Mouse (Mus musculus) hindbrain, embryonic 16.5 days (tissue): ENCODE data around the gene Trmt11. TPM values are rescaled to one million over a fixed set of nuclear protein-coding genes. Genes with fewer than 3 reads are reported as not detected.

ENCODE experiments used
- ATAC-seq: fragments of 200-750 bp; cut with Nextera tagmentation; 2 replicates; pipeline ENCODE4 v1.8.0; 2017; ENCODE audit warnings: moderate TSS enrichment, moderate library complexity
- H3K27ac ChIP-seq: fragments of 300-500 bp; sonication (generic); 2 replicates; pipeline ENCODE4 v1.5.1; 2014; ENCODE audit warnings: low read depth, mild to moderate bottlenecking, control low read depth, low read length, moderate library complexity
- H3K27me3 ChIP-seq: fragments of 300-500 bp; sonication (generic); replicated peaks from 2 replicates; pipeline ENCODE4 v1.6.1; 2014; ENCODE audit warnings: low read length; ENCODE audit not compliant: control insufficient read depth, insufficient read depth
- H3K36me3 ChIP-seq: fragments of 300-500 bp; sonication (generic); 2 replicates; pipeline ENCODE4 v1.6.1; 2014; ENCODE audit warnings: mild to moderate bottlenecking, low read length, moderate library complexity, mixed read lengths; ENCODE audit not compliant: control insufficient read depth, insufficient read depth
- H3K4me1 ChIP-seq: fragments of 300-500 bp; sonication (generic); 2 replicates; pipeline ENCODE4 v1.6.1; 2014; ENCODE audit warnings: low read depth, low read length; ENCODE audit not compliant: control insufficient read depth, insufficient read depth
- H3K4me2 ChIP-seq: fragments of 300-500 bp; sonication (generic); 2 replicates; pipeline ENCODE4 v1.6.1; 2014; ENCODE audit warnings: mild to moderate bottlenecking, low read length, control low read depth, moderate library complexity
- H3K4me3 ChIP-seq: fragments of 300-500 bp; sonication (generic); 2 replicates; pipeline ENCODE4 v1.5.1; 2014; ENCODE audit warnings: mild to moderate bottlenecking, low read length, control low read depth, moderate library complexity
- H3K9ac ChIP-seq: fragments of 300-500 bp; sonication (generic); 2 replicates; pipeline ENCODE4 v1.6.1; 2014; ENCODE audit warnings: low read depth, mild to moderate bottlenecking, control low read depth, low read length, moderate library complexity
- H3K9me3 ChIP-seq: fragments of 300-500 bp; sonication (generic); 2 replicates; pipeline ENCODE4 v1.6.1; 2014; ENCODE audit warnings: mild to moderate bottlenecking, low read length, moderate library complexity; ENCODE audit not compliant: control insufficient read depth
- WGBS: fragments of 180-500 bp; shearing (Covaris S2); extraction: QIAGEN DNeasy Blood & Tissue Kit; methylation state at CpG from one replicate; pipeline ENCODE4 v1.1.7; 2014; 5-methylcytosine and 5-hydroxymethylcytosine counted together
- polyA plus RNA-seq: library from polyadenylated mRNA; unstranded; fragments of >200 nt; fragmentation: Nextera tagmentation; extraction: Ambion mirVana; gene quantifications from 2 replicates; pipeline ENCODE4 v1.2.1, GENCODE M21; 2015

The Trmt11 gene
- polyA plus RNA-seq, 1 experiment from 2014 or later = 19.1 TPM

DNA sequence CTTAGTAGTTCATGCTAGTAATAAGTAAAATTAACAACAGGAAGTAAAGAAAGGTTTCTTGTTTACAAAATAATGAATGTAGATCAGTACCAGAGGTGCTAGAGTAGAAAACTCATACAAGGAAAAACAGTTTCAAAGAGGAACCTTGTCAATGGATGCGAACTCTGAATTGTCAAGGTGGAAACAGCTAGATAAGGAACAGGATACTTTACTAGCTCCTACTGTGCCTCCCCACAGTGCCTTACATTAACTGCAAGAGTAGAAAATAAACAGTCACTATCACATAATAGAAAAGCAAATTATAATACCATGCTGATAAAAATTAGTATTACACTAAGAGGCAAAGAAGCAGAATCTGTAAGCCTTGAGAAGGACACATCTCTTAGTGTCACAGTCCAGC, 14.9 kb downstream of the Trmt11 start:
- Histone ChIP-seq H3K27ac (no peak overlapping the region), H3K27me3 (no peaks in the 10 kb centered on the region), H3K36me3 (peaks cover 14% of the 10 kb centered on the region), H3K4me2 (no peak overlapping the region), H3K9ac (no peak overlapping the region), H3K4me3 (no peak overlapping the region), H3K4me1 (no peaks in the 10 kb centered on the region), H3K9me3 (no peaks in the 10 kb centered on the region)
- WGBS = 89% methylated on average over 1 of the region's 1 CpGs
- no peak for ATAC-seq

DNA sequence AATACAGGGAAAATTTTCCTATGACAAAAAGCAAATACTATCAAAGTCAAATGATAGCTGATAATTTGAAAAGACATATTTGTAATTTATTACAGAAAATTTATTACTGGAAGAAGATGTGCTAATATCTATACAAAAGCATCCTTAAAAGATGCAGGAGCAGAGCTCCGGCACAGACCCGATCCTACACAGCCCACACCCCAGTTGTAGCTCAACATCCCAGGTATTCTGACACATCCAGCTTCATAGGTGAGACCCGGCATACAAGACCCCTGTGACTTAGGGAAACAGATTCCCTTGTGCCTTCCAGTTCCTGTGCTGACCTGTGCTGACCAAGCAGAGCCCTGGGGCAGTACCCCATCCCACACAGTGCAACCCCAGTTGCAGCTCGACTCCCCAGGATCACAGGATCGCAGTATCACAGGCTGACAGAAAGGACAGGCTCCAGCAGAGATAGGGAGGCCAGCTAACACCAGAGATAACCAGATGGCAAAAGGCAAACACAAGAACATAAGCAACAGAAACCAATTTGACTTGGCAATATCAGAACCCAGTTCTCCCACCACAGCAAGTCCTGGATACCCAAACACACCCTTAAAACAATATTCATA, 22.8 kb downstream of the Trmt11 start:
- H3K9ac ChIP-seq = no peak overlapping the region
- WGBS = 98% methylated on average over 5 of the region's 5 CpGs

DNA sequence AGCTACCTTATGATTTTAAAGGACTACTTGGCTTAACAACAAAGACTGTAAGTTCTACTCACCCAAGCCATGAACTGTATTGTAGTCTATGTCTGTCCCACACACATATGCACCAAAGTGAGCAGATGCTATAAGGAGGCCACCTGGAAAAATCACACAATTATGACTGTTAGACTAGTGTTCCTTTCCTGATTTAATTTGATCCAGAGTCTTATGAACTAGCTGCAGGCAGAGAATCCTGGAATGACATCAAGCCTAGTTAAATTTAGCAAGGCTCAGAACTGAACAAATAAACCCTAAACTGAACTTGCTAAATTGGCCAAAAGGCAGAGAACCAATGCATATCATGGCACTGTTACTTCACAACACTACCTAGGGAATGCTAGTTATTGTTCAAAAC, 34.2 kb downstream of the Trmt11 start:
- Histone ChIP-seq H3K36me3 (peaks cover 8% of the 10 kb centered on the region), H3K9me3 (no peaks in the 10 kb centered on the region), H3K4me3 (no peak overlapping the region), H3K4me1 (no peaks in the 10 kb centered on the region), H3K27me3 (no peaks in the 10 kb centered on the region), H3K27ac (no peak overlapping the region), H3K9ac (no peak overlapping the region), H3K4me2 (no peak overlapping the region)
- ATAC-seq = no peak

More for the DNA sequence above, 22.8 kb downstream of the Trmt11 start:
- Histone ChIP-seq H3K36me3 (peaks cover 7% of the 10 kb centered on the region; the same call in 1 of the 2 replicates), H3K27me3 (no peaks in the 10 kb centered on the region), H3K4me3 (no peak overlapping the region), H3K9me3 (no peaks in the 10 kb centered on the region), H3K27ac (no peak overlapping the region), H3K4me1 (no peaks in the 10 kb centered on the region), H3K4me2 (no peak overlapping the region)
- no peak for ATAC-seq

DNA sequence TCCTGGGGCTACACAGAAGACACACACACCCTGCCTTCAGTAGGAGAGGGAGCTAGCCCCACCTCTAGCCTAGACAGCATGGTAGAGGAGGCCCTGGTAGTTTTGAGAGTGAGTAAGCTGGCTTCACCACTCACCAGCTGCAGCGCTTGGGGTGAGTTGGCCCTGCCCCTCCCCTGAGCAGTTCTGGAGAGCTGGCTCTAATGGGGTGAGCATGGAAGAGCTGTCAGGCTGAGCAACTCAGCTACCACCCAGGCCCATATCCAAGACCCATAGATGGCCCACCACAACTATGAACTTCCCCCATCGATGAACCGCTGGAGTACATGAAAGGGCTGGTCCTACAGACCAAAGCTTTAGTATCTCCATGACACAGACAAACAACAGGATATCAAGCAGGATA, 35.9 kb downstream of the Trmt11 start:
- ATAC-seq = no peak
- Histone ChIP-seq H3K27me3 (no peaks in the 10 kb centered on the region), H3K4me3 (no peak overlapping the region), H3K4me1 (no peaks in the 10 kb centered on the region), H3K9ac (no peak overlapping the region), H3K36me3 (peaks cover 15% of the 10 kb centered on the region), H3K4me2 (no peak overlapping the region), H3K9me3 (no peaks in the 10 kb centered on the region), H3K27ac (no peak overlapping the region)
- WGBS = 89% methylated on average over 3 of the region's 3 CpGs

DNA sequence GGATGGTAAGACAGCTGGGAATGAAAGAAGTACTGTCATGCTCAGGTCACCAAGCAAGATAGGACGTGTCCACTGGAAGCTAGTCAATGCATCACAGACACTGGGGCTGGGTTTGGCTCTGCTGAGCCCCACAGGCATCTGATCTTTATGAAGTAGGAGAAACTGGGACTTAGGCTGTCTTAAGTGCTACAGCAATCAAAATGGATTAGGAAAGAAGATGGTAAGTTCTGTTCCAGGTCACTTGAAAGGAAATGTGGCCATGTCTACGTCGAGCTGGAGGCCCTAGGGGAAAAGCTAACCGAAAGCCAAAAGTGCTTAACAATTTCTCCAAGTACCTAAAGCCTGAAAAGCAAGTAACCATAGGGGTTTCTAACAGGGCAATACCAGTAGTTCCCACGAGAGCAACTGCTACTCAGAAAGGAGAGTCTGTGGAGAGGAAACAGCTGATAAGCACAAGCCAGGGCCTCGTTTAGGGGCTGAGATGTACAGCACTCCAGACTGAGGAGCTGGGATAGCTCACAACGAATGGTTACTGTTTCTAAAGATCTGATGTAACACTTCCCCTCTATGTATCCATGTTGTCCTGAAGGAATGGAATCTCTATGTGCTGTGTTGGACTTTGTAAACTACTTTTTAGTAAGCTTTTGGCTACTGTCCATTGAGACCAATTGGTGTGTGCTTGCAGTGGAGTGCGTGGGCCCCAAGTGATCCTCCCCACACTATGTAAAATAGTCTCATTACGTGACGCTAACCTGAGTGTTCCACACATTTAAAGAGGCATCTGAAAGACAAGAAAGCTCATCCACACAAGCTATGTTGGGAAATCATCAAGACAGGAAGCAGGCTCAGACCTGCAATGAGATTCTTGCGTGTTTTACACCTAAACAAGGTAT, 44.6 kb downstream of the Trmt11 start:
- H3K36me3 ChIP-seq = peaks cover 21% of the 10 kb centered on the region
- 92% methylated on average over 11 of the region's 11 CpGs for WGBS
- H3K9ac ChIP-seq = no peak overlapping the region

DNA sequence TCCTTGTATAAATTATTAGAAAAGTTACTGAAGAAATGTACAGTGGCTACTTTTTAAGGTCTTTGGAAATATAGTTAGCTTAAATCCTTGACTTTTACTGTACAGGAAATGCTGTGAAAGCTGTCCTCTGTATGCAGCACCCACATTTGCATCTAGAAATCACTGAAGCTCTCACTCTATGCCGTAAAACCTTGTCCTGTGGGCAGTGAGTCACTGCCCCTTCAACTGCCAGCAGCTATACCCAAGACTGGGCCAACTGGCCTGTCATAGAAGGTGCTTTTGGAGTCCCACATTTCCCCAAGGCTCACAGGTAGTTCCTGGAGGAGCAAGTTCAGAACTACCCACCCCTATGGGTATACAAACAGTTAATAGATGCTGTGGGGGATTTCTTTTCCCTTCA, 48.2 kb downstream of the Trmt11 start:
- Histone ChIP-seq H3K4me3 (no peak overlapping the region), H3K27me3 (no peaks in the 10 kb centered on the region), H3K4me1 (no peaks in the 10 kb centered on the region), H3K36me3 (peaks cover 21% of the 10 kb centered on the region), H3K9me3 (no peaks in the 10 kb centered on the region), H3K9ac (no peak overlapping the region), H3K27ac (no peak overlapping the region), H3K4me2 (no peak overlapping the region)
- no peak for ATAC-seq
- WGBS = 88% methylated on average over 1 of the region's 1 CpGs

More for the DNA sequence above, 44.6 kb downstream of the Trmt11 start:
- Histone ChIP-seq H3K27me3 (no peaks in the 10 kb centered on the region), H3K4me1 (no peaks in the 10 kb centered on the region), H3K4me2 (no peak overlapping the region), H3K4me3 (no peak overlapping the region), H3K9me3 (no peaks in the 10 kb centered on the region), H3K27ac (no peak overlapping the region)
- ATAC-seq = no peak

DNA sequence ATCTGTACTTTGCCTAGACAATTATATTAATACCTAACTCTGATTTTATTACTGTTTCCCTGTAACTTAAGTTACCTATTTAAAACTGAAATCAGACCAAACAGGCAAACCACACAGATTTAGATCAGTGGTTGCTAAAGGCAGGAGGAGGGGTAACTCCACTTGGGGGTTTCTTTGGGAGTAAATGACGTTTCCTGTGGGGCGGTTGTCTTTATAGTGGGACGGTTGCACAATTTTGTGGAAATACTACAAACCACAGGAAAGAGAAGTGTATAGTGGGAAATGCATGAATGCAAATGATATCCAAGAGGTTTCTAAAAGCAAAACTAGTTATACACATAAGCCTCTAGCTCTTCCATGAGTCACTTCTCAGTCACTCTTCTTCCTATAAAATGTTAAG, 50.6 kb downstream of the Trmt11 start:
- Histone ChIP-seq H3K4me3 (no peak overlapping the region), H3K36me3 (peaks cover 7% of the 10 kb centered on the region; the same call in 1 of the 2 replicates), H3K9me3 (no peaks in the 10 kb centered on the region), H3K4me1 (no peaks in the 10 kb centered on the region), H3K4me2 (no peak overlapping the region), H3K27ac (no peak overlapping the region), H3K9ac (no peak overlapping the region), H3K27me3 (no peaks in the 10 kb centered on the region)
- ATAC-seq = no peak
- 85% methylated on average over 3 of the region's 3 CpGs for WGBS

DNA sequence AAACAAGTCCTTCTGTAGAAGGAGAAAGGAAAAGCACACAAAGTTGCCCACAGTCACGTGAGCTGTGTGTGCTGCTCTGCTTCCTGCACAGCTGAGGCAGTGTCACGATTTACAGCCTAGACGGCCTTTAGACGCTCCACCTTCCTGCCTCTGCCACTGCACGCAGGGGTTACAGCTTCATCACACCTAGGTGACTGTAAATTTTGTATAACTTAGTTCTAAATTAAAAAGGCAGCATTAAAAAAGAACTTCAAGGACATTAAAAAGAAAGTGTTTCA, 62.1 kb downstream of the Trmt11 start:
- H3K27ac ChIP-seq = no peak overlapping the region
- 81% methylated on average over 5 of the region's 5 CpGs for WGBS
- H3K27me3 ChIP-seq = no peaks in the 10 kb centered on the region
- no peak overlapping the region for H3K4me2 ChIP-seq
- H3K9ac ChIP-seq = no peak overlapping the region
- no peaks in the 10 kb centered on the region for H3K4me1 ChIP-seq
- no peaks in the 10 kb centered on the region for H3K9me3 ChIP-seq
- no peak for ATAC-seq
- H3K4me3 ChIP-seq = no peak overlapping the region
- no peaks in the 10 kb centered on the region for H3K36me3 ChIP-seq

DNA sequence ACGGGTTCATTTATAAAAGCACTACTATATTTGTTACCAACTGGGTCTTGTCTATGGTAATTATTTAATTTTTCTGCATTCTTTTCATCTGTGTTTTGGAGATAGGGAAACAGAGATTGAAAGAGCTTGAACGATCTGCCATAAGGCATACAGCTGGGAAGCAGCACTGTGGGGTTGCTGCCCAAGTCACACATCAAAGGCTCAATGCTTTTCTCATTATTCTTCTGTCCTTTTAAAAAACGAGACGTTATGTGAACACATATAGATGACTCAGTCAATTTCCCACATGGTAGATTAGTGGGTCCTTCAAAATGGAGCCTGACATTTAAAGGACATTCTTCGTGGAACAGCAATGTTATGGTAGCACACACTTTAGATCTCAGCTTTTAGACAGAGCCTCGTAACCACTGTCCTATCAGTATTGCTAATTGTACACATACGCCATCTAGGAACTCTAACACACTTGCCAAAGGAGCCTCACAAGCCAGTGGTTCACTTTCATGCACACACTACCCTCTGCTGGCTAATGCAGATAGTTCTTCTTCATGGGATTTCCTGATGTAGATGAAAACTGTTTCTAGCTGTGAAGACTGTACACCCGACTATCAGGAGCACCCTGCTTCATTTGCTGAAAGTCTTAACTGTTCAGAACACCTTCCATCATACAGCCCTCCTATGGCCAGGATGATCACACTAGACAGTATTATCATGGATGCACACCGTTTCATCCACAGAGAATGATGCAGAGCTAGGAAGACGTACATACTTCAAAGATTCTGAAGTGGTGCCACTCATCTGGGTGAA, 62.6 kb downstream of the Trmt11 start:
- Histone ChIP-seq H3K36me3 (peaks cover 2% of the 10 kb centered on the region; the same call in 1 of the 2 replicates), H3K27ac (no peak overlapping the region), H3K4me2 (0 out of 2 replicates have a peak overlapping the region, but pooled peaks have one; percentile 23), H3K9me3 (no peaks in the 10 kb centered on the region), H3K4me3 (no peak overlapping the region), H3K4me1 (no peaks in the 10 kb centered on the region), H3K9ac (no peak overlapping the region), H3K27me3 (no peaks in the 10 kb centered on the region)
- peak; percentile 94 for ATAC-seq
- WGBS = 66% methylated on average over 10 of the region's 10 CpGs
